Mouse (Mus musculus): ENCODE results near the gene Myl7. TPM values are rescaled to one million over a fixed set of nuclear protein-coding genes. Genes with fewer than 3 reads are reported as not detected.

The Myl7 gene
- polyA plus RNA-seq, 1 experiment: 203 TPM

DNA sequence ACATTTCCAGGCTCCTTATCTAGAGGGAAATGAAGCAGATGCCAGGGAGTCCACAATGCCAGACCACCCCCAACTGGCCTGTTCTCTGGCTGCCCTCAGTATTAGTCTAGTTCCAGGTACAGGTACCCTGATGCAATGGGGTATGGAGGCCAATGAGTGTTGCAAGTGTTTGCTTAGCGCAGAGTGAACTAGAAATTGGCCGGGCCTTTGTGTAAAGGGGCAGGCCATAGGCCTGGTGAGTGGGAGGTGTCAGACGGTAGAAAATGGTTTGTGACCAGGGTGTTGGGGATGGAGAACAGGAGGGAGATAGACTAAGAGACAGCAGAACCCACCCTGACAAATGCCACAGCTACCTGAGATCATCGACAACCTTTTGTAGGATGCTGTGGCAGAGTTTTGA, 21.0 kb upstream of the Myl7 start:
- peak; percentile 18 for DNase-seq
- 82% methylated on average over 4 of the region's 4 CpGs for WGBS
- Histone ChIP-seq H3K4me3 (replicated peaks; ENCODE audit: extremely low read depth, low read depth, low read length) (no peak overlapping the region), H3K4me1 (ENCODE audit: control insufficient read depth, insufficient read depth, low read length) (no peaks in the 10 kb centered on the region)
- TF ChIP-seq POLR2A (IDR thresholded peaks at IDR 0.05; ENCODE audit: borderline replicate concordance, extremely low read depth, low read depth, low read length) (no peak), CTCF (IDR thresholded peaks at IDR 0.05; ENCODE audit: insufficient read depth, low read length) (no peak)

- DNase-seq: no peak
- TF ChIP-seq CTCF (IDR thresholded peaks at IDR 0.05; ENCODE audit: insufficient read depth, low read length): no peak
- TF ChIP-seq POLR2A (IDR thresholded peaks at IDR 0.05; ENCODE audit: borderline replicate concordance, extremely low read depth, low read depth, low read length): no peak
- WGBS: 57% methylated on average over 2 of the region's 2 CpGs
- H3K4me3 ChIP-seq (replicated peaks; ENCODE audit: extremely low read depth, low read depth, low read length): no peak overlapping the region
- H3K4me1 ChIP-seq (ENCODE audit: control insufficient read depth, insufficient read depth, low read length): no peaks in the 10 kb centered on the region
Measured at GRCm38 (mm10) chr11:5918111-5918510, 19.5 kb upstream of the Myl7 start.

GRCm38 (mm10) chr11:5916178-5916548, 17.6 kb upstream of the Myl7 start:
- 63% methylated on average over 8 of the region's 8 CpGs for WGBS
- no peak overlapping the region for H3K4me3 ChIP-seq (replicated peaks; ENCODE audit: extremely low read depth, low read depth, low read length)
- no peak for DNase-seq
- no peaks in the 10 kb centered on the region for H3K4me1 ChIP-seq (ENCODE audit: control insufficient read depth, insufficient read depth, low read length)
- TF ChIP-seq CTCF (IDR thresholded peaks at IDR 0.05; ENCODE audit: insufficient read depth, low read length): no peak
- no peak for TF ChIP-seq POLR2A (IDR thresholded peaks at IDR 0.05; ENCODE audit: borderline replicate concordance, extremely low read depth, low read depth, low read length)

DNA sequence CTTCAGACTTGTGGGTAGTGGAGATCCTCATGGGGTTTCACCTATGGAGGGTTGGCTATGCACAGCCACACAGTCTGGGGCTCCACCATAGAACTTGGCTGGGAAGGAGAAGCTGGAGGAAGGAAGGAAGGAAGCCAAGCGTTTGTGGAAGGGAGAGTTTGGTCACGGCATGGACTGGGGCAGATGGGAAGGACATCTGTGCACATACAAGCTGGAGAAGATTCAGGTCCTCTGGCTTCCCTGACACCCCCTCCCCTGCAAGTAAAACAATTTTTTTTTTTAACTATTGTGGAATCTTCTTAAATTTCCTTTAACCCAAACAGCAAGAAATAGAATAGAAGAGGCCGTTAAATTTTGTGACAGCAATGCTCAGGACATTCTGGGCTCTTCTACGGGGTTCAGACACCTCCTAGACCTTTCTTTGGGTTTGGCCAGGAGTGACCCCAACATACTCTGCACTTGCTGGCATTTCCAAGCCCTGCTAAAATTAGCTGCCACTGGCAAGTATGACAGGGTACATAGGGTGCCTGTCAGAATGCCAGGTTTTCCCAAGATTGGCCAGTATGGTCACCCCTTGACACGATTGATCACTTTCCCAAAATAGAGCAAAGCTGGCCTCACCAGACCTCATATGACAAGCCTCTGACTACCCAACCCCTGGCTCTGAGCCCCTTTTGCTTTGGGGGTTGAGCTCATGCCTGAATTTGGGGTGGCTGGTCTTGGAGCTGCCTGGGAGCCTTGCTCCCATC, 17.0 kb upstream of the Myl7 start:
- no peak for DNase-seq
- Histone ChIP-seq H3K4me1 (ENCODE audit: control insufficient read depth, insufficient read depth, low read length) (no peaks in the 10 kb centered on the region), H3K4me3 (replicated peaks; ENCODE audit: extremely low read depth, low read depth, low read length) (no peak overlapping the region)
- WGBS: 48% methylated on average over 5 of the region's 5 CpGs
- TF ChIP-seq CTCF (IDR thresholded peaks at IDR 0.05; ENCODE audit: insufficient read depth, low read length): no peak
- no peak for TF ChIP-seq POLR2A (IDR thresholded peaks at IDR 0.05; ENCODE audit: borderline replicate concordance, extremely low read depth, low read depth, low read length)

GRCm38 (mm10) chr11:5914940-5915339, 16.4 kb upstream of the Myl7 start:
- H3K4me3 ChIP-seq (replicated peaks; ENCODE audit: extremely low read depth, low read depth, low read length): no peak overlapping the region
- no peaks in the 10 kb centered on the region for H3K4me1 ChIP-seq (ENCODE audit: control insufficient read depth, insufficient read depth, low read length)
- DNase-seq: no peak
- WGBS: 49% methylated on average over 5 of the region's 5 CpGs
- TF ChIP-seq POLR2A (IDR thresholded peaks at IDR 0.05; ENCODE audit: borderline replicate concordance, extremely low read depth, low read depth, low read length): no peak
- TF ChIP-seq CTCF (IDR thresholded peaks at IDR 0.05; ENCODE audit: insufficient read depth, low read length): no peak

DNA sequence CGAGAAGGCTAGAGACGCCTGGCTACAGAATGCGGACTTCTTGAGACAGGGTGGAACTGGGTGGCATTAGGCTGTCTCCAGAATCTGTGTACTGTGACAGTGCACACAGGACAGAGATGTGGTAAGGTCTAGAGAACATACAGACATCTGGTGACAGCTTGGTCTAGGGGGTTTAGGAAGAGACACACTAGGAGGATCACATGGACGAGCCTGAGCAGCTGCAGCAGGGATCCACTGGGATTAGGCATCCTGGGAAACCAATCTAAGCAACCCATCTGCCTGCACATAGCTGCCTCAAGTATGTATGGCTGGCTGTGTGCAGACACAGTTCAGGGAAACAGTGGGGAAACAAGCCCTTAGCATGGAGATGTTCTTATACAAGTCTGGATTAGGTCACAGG, 15.4 kb upstream of the Myl7 start:
- H3K4me3 ChIP-seq (replicated peaks; ENCODE audit: extremely low read depth, low read depth, low read length): no peak overlapping the region
- no peaks in the 10 kb centered on the region for H3K4me1 ChIP-seq (ENCODE audit: control insufficient read depth, insufficient read depth, low read length)
- DNase-seq: no peak
- 87% methylated on average over 4 of the region's 4 CpGs for WGBS
- TF ChIP-seq POLR2A (IDR thresholded peaks at IDR 0.05; ENCODE audit: borderline replicate concordance, extremely low read depth, low read depth, low read length) (no peak), CTCF (IDR thresholded peaks at IDR 0.05; ENCODE audit: insufficient read depth, low read length) (no peak)

- 50% methylated on average over 8 of the region's 8 CpGs for WGBS
- TF ChIP-seq CTCF (IDR thresholded peaks at IDR 0.05; ENCODE audit: insufficient read depth, low read length) (no peak), POLR2A (IDR thresholded peaks at IDR 0.05; ENCODE audit: borderline replicate concordance, extremely low read depth, low read depth, low read length) (no peak)
- H3K4me1 ChIP-seq (ENCODE audit: control insufficient read depth, insufficient read depth, low read length): no peaks in the 10 kb centered on the region
- no peak overlapping the region for H3K4me3 ChIP-seq (replicated peaks; ENCODE audit: extremely low read depth, low read depth, low read length)
- DNase-seq: no peak
Measured at GRCm38 (mm10) chr11:5913256-5913655, 14.7 kb upstream of the Myl7 start.

GRCm38 (mm10) chr11:5912635-5913034, 14.1 kb upstream of the Myl7 start:
- TF ChIP-seq CTCF (IDR thresholded peaks at IDR 0.05; ENCODE audit: insufficient read depth, low read length) (peak; percentile 75), POLR2A (IDR thresholded peaks at IDR 0.05; ENCODE audit: borderline replicate concordance, extremely low read depth, low read depth, low read length) (no peak)
- peak; percentile 44 for DNase-seq
- WGBS: 35% methylated on average over 5 of the region's 5 CpGs
- Histone ChIP-seq H3K4me1 (ENCODE audit: control insufficient read depth, insufficient read depth, low read length) (no peaks in the 10 kb centered on the region), H3K4me3 (replicated peaks; ENCODE audit: extremely low read depth, low read depth, low read length) (no peak overlapping the region)

GRCm38 (mm10) chr11:5908642-5909041, 10.1 kb upstream of the Myl7 start:
- no peak for TF ChIP-seq POLR2A (IDR thresholded peaks at IDR 0.05; ENCODE audit: borderline replicate concordance, extremely low read depth, low read depth, low read length)
- no peak for TF ChIP-seq CTCF (IDR thresholded peaks at IDR 0.05; ENCODE audit: insufficient read depth, low read length)
- H3K4me3 ChIP-seq (replicated peaks; ENCODE audit: extremely low read depth, low read depth, low read length): no peak overlapping the region
- WGBS: 48% methylated on average over 4 of the region's 4 CpGs
- no peak for DNase-seq
- no peaks in the 10 kb centered on the region for H3K4me1 ChIP-seq (ENCODE audit: control insufficient read depth, insufficient read depth, low read length)

- no peak for TF ChIP-seq CTCF (IDR thresholded peaks at IDR 0.05; ENCODE audit: insufficient read depth, low read length)
- no peak for TF ChIP-seq POLR2A (IDR thresholded peaks at IDR 0.05; ENCODE audit: borderline replicate concordance, extremely low read depth, low read depth, low read length)
- WGBS: 70% methylated on average over 5 of the region's 5 CpGs
- no peak for DNase-seq
Measured at GRCm38 (mm10) chr11:5907096-5907495, 8.5 kb upstream of the Myl7 start.

More at GRCm38 (mm10) chr11:5907096-5907495, 8.5 kb upstream of the Myl7 start:
- Histone ChIP-seq H3K4me1 (ENCODE audit: control insufficient read depth, insufficient read depth, low read length) (no peaks in the 10 kb centered on the region), H3K4me3 (replicated peaks; ENCODE audit: extremely low read depth, low read depth, low read length) (no peak overlapping the region)

Data from lung, adult 2 months (tissue).